Mouse (Mus musculus): Measurements from ENCODE around the gene Scamp2.

Scamp2 gene

DNA sequence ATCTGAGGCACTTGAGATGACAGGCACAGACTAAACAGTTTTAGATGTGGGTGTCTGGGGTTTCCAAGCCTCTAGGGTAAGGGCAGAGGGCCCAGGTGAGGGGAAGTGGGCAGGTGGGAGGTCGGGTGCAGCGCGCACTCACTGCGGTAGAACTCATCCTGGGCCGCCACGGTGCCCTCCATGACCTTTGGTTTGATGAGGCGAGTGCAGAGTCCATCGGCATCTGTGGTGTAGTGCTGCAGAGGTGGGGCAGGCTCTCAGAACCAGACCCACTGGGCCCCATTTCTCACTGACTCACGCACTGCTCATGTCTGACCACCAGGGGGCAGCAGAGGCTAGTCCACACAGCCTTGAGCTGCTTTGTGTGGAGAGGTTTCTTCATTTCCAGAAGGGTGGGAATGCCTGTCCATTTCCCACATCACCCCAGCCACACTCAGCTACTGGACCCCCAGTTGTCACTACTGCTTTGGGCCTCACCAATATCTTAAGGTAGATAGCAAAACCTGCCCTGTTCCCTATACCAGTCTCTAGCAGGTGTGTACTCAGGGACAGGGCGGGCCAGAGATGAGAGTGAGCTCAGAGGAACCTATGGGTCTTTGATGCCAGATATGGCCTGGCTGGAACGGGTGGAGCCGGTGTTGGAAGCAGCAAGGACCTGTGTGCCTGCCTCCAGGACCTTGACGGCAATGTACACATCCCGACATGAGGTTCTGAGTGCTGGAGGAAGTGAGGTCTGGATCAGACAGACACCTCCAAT is 68.6 kb downstream of the Scamp2 start:
- DNase-seq = peak; percentile 88 to 89

DNA sequence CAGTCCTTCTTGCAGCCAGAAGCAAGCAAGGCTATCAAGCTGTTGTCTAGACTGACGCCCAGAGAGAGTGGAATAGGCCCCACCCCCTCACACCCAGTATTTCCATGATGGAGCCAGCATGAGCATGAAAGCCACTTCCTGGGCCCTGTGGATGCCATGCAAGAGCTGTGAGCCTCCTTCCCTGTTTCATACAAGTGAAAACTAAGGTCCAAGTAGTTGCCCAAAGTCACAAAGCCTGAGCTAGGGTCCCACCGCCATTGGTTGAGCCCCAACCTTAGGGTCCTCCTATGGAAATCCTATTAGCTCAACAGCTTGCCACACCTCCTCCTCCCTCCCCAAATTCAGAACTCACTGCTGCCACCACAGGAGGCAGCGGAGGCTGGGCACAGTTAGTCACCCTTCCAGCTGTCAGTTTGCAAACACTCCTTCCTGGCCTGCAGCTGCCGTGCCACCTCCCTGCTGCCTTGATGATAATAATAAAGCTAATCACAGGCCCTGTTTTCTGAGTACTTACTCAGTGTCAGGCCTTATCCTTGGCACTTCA is 72.8 kb downstream of the Scamp2 start:
- peak in 1 of 2 experiments; percentile 41 for DNase-seq

DNA sequence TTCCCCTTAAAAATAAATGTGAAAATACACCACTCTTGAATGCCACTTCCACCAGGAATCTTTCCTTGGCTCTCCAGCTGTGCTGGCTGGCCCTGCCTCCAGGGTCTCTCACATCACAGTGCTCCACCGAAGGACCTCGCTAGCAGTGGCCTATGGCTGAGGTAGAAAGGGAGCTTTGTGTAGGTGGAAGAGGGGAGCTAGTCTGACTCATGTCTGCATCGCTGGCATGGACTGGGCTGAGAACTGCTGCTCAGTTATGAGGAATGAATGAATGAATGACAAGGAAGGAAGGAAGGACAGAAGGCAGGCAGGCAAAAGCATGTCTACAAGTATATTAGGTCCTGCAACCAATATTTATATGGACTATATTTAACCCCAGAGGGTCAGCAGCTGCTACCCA is 76.5 kb downstream of the Scamp2 start:
- no peak for DNase-seq

DNA sequence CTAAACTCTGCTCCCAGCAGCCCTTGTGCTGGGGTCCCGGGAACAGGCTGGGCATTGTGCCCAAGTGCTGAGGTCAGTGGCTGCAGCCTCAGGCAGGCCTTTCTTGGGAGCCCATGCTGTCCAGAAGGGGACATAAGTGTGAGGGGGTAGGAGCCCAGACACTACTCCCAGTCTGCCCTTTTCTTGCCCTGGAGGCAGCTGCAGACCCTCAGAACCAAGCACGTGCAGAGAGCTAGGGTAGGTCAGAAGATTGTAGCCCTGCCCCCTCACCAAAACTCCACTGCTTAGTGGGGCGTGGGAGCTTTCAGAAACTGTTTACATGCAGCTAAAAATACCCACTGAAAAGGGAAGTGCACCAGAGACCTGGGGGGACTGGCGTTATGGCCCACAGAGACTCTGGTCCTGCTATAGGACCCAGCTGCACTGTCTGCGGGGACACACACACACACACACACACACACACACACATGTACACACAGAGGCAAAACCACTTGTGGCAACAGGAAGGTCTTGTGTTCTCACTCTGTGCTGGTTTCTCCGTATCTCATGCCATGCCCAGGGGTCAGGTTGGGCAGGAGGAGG is 77.1 kb downstream of the Scamp2 start:
- peak; percentile 81 to 88 for DNase-seq

All from kidney, postnatal 4 days (tissue).